18 mouse cellular contexts compared by ENCODE assay signal in the genomic region with DNA sequence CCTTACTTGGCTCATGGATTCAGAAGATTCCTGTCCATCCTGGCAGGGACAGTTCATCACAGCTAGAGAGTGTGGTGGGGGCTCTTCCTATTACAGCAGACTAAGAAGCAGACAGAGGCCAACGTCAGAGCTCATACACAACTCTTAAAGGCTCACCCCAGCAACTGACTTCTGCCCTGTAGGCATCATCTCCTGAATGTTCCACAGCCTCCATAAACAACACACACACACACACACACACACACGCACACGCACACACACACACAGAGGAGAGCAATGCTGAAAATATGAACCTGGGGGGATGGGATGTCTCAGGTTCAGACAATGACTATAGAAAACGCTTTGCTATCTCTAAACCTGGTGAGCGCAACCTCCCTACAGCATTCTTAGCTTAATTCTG.
DNase-seq lines count a peak whose midpoint lies in the region; ATAC-seq and TF ChIP-seq lines count a peak whose summit lies in the region.
"Had no signal": no experiment of that assay in that cellular context is flagged by ENCODE, and none has a peak within 500 bp of the region (broad histone marks: within the 10 kb centered on the region; RNA-seq: fewer than 3 reads in every experiment).

No protein-coding gene starts in this region.

- no peak overlapping the region for H3K4me2 ChIP-seq in intestine, embryonic 14.5 days (ENCODE audit: low read length)
- H3K4me2 ChIP-seq in intestine, postnatal 0 days (replicated peaks; ENCODE audit: low read depth), result no peak overlapping the region
- H3K4me2 ChIP-seq in kidney, embryonic 16.5 days (replicated peaks; ENCODE audit: low read depth, low read length), result no peak overlapping the region
- no peak overlapping the region for H3K4me2 ChIP-seq in limb, embryonic 13.5 days (replicated peaks)
- no peak overlapping the region for H3K4me2 ChIP-seq in limb, embryonic 14.5 days (replicated peaks; ENCODE audit: low read depth, low read length, severe bottlenecking)
- H3K4me2 ChIP-seq: embryonic facial prominence, embryonic 12.5 days; embryonic facial prominence, embryonic 15.5 days; hindbrain, embryonic 13.5 days had no signal

- H3K27me3 ChIP-seq in intestine, embryonic 14.5 days (replicated peaks; ENCODE audit: control insufficient read depth, insufficient read depth, low read length), result no peaks in the 10 kb centered on the region
- no peaks in the 10 kb centered on the region for H3K27me3 ChIP-seq in intestine, postnatal 0 days (replicated peaks; ENCODE audit: control insufficient read depth, insufficient read depth, low read length)
- no peaks in the 10 kb centered on the region for H3K27me3 ChIP-seq in kidney, embryonic 16.5 days (ENCODE audit: insufficient read depth, low read length)
- no peaks in the 10 kb centered on the region for H3K27me3 ChIP-seq in limb, embryonic 13.5 days
- no peaks in the 10 kb centered on the region for H3K27me3 ChIP-seq in limb, embryonic 14.5 days (ENCODE audit: control insufficient read depth, insufficient read depth, low read length)
- H3K27me3 ChIP-seq: embryonic facial prominence, embryonic 12.5 days; embryonic facial prominence, embryonic 15.5 days; hindbrain, embryonic 13.5 days had no signal

- no peak overlapping the region for H3K27ac ChIP-seq in intestine, embryonic 14.5 days (ENCODE audit: low read depth)
- H3K27ac ChIP-seq in intestine, postnatal 0 days (ENCODE audit: low read depth, low read length), result no peak overlapping the region
- H3K27ac ChIP-seq in kidney, embryonic 16.5 days (ENCODE audit: low read length), result peak overlapping the region; percentile 25; the same call in 1 of the 2 replicates
- H3K27ac ChIP-seq in limb, embryonic 13.5 days, result peak overlapping the region; percentile 6; the same call in 1 of the 2 replicates
- peak overlapping the region; percentile 46; the same call in 1 of the 2 replicates for H3K27ac ChIP-seq in limb, embryonic 14.5 days (replicated peaks; ENCODE audit: low read depth, low read length)
- H3K27ac ChIP-seq: embryonic facial prominence, embryonic 12.5 days; embryonic facial prominence, embryonic 15.5 days; heart, adult 2 months; heart, embryonic 10.5 days; hindbrain, embryonic 10.5 days; hindbrain, embryonic 13.5 days had no signal

- no peaks in the 10 kb centered on the region for H3K4me1 ChIP-seq in intestine, embryonic 14.5 days (replicated peaks; ENCODE audit: control insufficient read depth, insufficient read depth, low read length)
- no peaks in the 10 kb centered on the region for H3K4me1 ChIP-seq in intestine, postnatal 0 days (replicated peaks; ENCODE audit: control insufficient read depth, insufficient read depth, low read length)
- H3K4me1 ChIP-seq in kidney, embryonic 16.5 days (ENCODE audit: insufficient read depth, low read length), result peaks cover 7% of the 10 kb centered on the region; the same call in 1 of the 2 replicates
- peaks cover 66% of the 10 kb centered on the region for H3K4me1 ChIP-seq in limb, embryonic 13.5 days
- peaks cover 29% of the 10 kb centered on the region for H3K4me1 ChIP-seq in limb, embryonic 14.5 days (ENCODE audit: control insufficient read depth, insufficient read depth, low read length)
- H3K4me1 ChIP-seq: hindbrain, embryonic 13.5 days had no signal

- TF ChIP-seq CTCF in intestine, postnatal 0 days (IDR thresholded peaks at IDR 0.05; ENCODE audit: low read depth), result no peak

- H3K9ac ChIP-seq in intestine, embryonic 14.5 days (ENCODE audit: low read length), result no peak overlapping the region
- H3K9ac ChIP-seq in intestine, postnatal 0 days (ENCODE audit: low read depth, low read length), result no peak overlapping the region
- H3K9ac ChIP-seq in kidney, embryonic 16.5 days (replicated peaks; ENCODE audit: low read length), result no peak overlapping the region
- H3K9ac ChIP-seq in limb, embryonic 13.5 days, result no peak overlapping the region
- no peak overlapping the region for H3K9ac ChIP-seq in limb, embryonic 14.5 days (ENCODE audit: low read depth, low read length, severe bottlenecking)
- H3K9ac ChIP-seq: embryonic facial prominence, embryonic 12.5 days; embryonic facial prominence, embryonic 15.5 days; forebrain, postnatal 0 days; hindbrain, embryonic 13.5 days had no signal

- no peak overlapping the region for H3K4me3 ChIP-seq in intestine, embryonic 14.5 days (ENCODE audit: low read depth, low read length)
- H3K4me3 ChIP-seq in intestine, postnatal 0 days (ENCODE audit: low read depth, low read length), result no peak overlapping the region
- H3K4me3 ChIP-seq in kidney, embryonic 16.5 days (ENCODE audit: low read length), result no peak overlapping the region
- H3K4me3 ChIP-seq in limb, embryonic 13.5 days, result no peak overlapping the region
- no peak overlapping the region for H3K4me3 ChIP-seq in limb, embryonic 14.5 days (replicated peaks; ENCODE audit: low read length)
- H3K4me3 ChIP-seq: embryonic facial prominence, embryonic 12.5 days; embryonic facial prominence, embryonic 15.5 days; gastrocnemius, adult 2 months; heart, adult 2 months; heart, embryonic 10.5 days; hindbrain, embryonic 10.5 days; hindbrain, embryonic 13.5 days had no signal

- DNase-seq in intestine, embryonic 14.5 days (ENCODE audit: low spot score), result peak; percentile 16
- no peak for DNase-seq in kidney, postnatal 4 days
- DNase-seq in limb, embryonic 14.5 days (ENCODE audit: low spot score), result no peak
- DNase-seq: cerebellum, adult 11 months; forebrain, postnatal 0 days had no signal

- no peak for TF ChIP-seq POLR2A in limb, embryonic 14.5 days (IDR thresholded peaks at IDR 0.05; ENCODE audit: borderline replicate concordance, extremely low read depth, insufficient read depth, insufficient read length)

- H3K36me3 ChIP-seq in intestine, embryonic 14.5 days (ENCODE audit: control insufficient read depth, insufficient read depth, low read length), result no peaks in the 10 kb centered on the region
- no peaks in the 10 kb centered on the region for H3K36me3 ChIP-seq in intestine, postnatal 0 days (ENCODE audit: control insufficient read depth, insufficient read depth)
- H3K36me3 ChIP-seq in kidney, embryonic 16.5 days (ENCODE audit: insufficient read depth, low read length), result no peaks in the 10 kb centered on the region
- peaks cover 5% of the 10 kb centered on the region; the same call in 1 of the 2 replicates for H3K36me3 ChIP-seq in limb, embryonic 13.5 days
- no peaks in the 10 kb centered on the region for H3K36me3 ChIP-seq in limb, embryonic 14.5 days (ENCODE audit: control insufficient read depth, insufficient read depth, low read length)
- H3K36me3 ChIP-seq: embryonic facial prominence, embryonic 12.5 days; embryonic facial prominence, embryonic 15.5 days; heart, embryonic 10.5 days; hindbrain, embryonic 10.5 days; hindbrain, embryonic 13.5 days had no signal

- ATAC-seq in intestine, embryonic 14.5 days (replicated peaks; ENCODE audit: low FRiP score, low TSS enrichment, low read depth), result no peak
- no peak for ATAC-seq in intestine, postnatal 0 days
- no peak for ATAC-seq in kidney, embryonic 16.5 days (ENCODE audit: low FRiP score, low TSS enrichment)
- ATAC-seq in limb, embryonic 13.5 days (ENCODE audit: low FRiP score, low read depth), result no peak
- ATAC-seq in limb, embryonic 14.5 days (ENCODE audit: low FRiP score, low read depth), result no peak
- ATAC-seq: CD4-positive, CD25-positive, alpha-beta regulatory T cell, adult 4 months; forebrain, embryonic 14.5 days; forebrain, postnatal 0 days; hindbrain, embryonic 16.5 days had no signal

- WGBS in intestine, embryonic 14.5 days, result 85% methylated on average over 5 of the region's 5 CpGs
- 81% methylated on average over 5 of the region's 5 CpGs for WGBS in intestine, postnatal 0 days
- 83% methylated on average over 5 of the region's 5 CpGs for WGBS in kidney, embryonic 16.5 days
- 85% methylated on average over 5 of the region's 5 CpGs for WGBS in limb, embryonic 13.5 days
- WGBS in limb, embryonic 14.5 days, result 86% methylated on average over 5 of the region's 5 CpGs

- no peaks in the 10 kb centered on the region for H3K9me3 ChIP-seq in intestine, embryonic 14.5 days (ENCODE audit: control insufficient read depth, low read length)
- no peaks in the 10 kb centered on the region for H3K9me3 ChIP-seq in intestine, postnatal 0 days (ENCODE audit: control insufficient read depth)
- peaks cover 2% of the 10 kb centered on the region; the same call in 1 of the 2 replicates for H3K9me3 ChIP-seq in kidney, embryonic 16.5 days (ENCODE audit: low read length)
- H3K9me3 ChIP-seq in limb, embryonic 13.5 days, result no peaks in the 10 kb centered on the region; the same call in 1 of the 2 replicates
- no peaks in the 10 kb centered on the region; the same call in 1 of the 2 replicates for H3K9me3 ChIP-seq in limb, embryonic 14.5 days (ENCODE audit: control insufficient read depth, low read length)
- H3K9me3 ChIP-seq: embryonic facial prominence, embryonic 12.5 days; embryonic facial prominence, embryonic 15.5 days; heart, embryonic 10.5 days; hindbrain, embryonic 10.5 days; hindbrain, embryonic 13.5 days had no signal

Comparison
In these comparisons a context has a peak if more than half of its experiments do, and no peak if none do; other contexts are left out.
1. H3K27ac ChIP-seq: peak in kidney, embryonic 16.5 days (single experiment), limb, embryonic 13.5 days (single experiment) and limb, embryonic 14.5 days (single experiment); none in intestine, embryonic 14.5 days (single experiment) and intestine, postnatal 0 days (single experiment).